Mouse (Mus musculus): ENCODE measurements around the gene Lcn4. TPM values are rescaled to one million over a fixed set of nuclear protein-coding genes. Genes with fewer than 3 reads are reported as not detected.

The Lcn4 gene
- total and polyA plus RNA-seq, 3 experiments: not detected

DNA sequence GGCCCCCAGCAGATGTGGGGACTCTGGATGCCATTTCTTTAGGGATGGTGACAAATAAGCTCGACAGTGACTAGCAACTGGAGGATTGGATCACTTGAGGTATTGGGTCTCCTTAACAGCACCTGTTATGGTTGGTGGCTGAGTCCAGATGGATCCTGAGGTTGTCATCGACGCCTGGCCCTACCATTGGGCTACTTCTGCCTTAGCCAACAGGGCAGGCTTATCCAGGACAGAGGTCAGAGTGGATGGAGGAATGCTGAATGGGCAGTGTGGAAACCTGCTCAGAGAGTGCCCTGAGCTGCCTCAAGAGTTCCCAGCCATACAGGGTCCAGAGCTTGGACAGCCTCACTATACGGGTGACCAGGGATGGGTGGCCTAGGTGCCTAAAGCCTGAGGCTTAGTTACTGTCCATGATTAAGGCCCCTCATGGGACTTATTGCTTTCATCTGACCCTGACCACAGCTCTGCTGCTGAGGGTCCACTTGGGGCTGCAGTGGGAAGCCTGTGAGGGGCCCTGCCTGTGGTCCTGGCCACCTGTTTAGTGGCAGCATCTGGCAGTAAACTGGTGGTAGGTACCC lies 37.0 kb downstream of the Lcn4 start:
- Histone ChIP-seq H3K27ac (no peak overlapping the region), H3K4me3 (no peak overlapping the region), H3K9ac (ENCODE audit: low read depth, low read length) (no peak overlapping the region), H3K79me2 (replicated peaks; ENCODE audit: control insufficient read depth, insufficient read depth, low read length) (no peaks in the 10 kb centered on the region), H3K27me3 (ENCODE audit: control insufficient read depth, insufficient read depth, low read length) (no peaks in the 10 kb centered on the region), H3K36me3 (ENCODE audit: control insufficient read depth, insufficient read depth, low read length) (peaks cover 7% of the 10 kb centered on the region), H3K4me1 (ENCODE audit: control insufficient read depth, insufficient read depth, low read length) (peaks cover 5% of the 10 kb centered on the region)
- 71% methylated on average over 4 of the region's 4 CpGs for WGBS
- TF ChIP-seq POLR2A (IDR thresholded peaks at IDR 0.05; ENCODE audit: insufficient read depth, low read depth, low read length) (0 out of 2 replicates have a peak, but pooled peaks have one; percentile 14), EP300 (IDR thresholded peaks at IDR 0.05; ENCODE audit: insufficient read depth, low read depth, low read length) (no peak), CTCF (IDR thresholded peaks at IDR 0.05) (no peak)
- intact Hi-C loops (cut with DNase I): no loop called here
- DNase-seq: no peak

DNA sequence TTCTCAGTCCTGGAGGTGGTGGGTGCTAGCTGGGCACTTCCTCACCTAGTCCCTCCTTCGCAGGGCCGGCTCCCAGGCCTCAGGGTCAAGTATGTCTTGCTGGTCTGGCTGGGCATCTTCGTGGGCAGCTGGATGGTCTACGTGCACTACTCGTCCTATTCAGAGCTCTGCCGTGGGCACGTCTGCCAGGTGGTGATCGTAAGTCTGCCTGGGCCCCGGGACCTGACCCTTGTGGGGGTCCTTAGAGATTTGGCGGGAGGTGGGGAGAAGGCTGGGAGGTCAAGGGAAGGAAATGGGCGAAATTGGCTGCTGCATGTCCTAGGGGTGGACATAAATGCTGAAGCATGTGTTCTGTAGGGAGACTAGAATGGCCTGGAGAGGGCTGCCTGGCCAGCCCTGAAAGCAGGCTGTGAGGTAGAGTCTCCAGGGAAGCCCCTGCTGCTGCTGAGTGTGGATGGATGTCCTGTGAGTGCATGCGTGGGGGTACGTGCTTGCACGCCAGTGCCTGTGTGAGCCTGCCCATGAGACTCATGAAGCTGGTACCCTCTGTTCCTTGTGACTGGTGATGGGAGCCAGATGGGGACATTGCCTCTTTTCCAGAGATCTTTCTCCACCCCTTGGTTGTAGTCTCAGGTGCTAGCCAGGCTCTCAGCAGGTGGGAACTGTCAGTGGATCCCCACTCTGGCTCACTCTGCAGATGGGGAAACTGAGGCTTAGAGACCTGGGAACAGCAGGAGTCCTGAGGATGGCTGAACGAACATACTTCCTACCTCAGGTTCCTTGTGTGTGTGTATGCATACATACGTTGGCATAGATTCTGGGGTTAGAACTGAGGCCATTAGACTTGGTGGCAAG lies 38.3 kb downstream of the Lcn4 start:
- no peaks in the 10 kb centered on the region for H3K27me3 ChIP-seq (ENCODE audit: control insufficient read depth, insufficient read depth, low read length)
- no peaks in the 10 kb centered on the region for H3K36me3 ChIP-seq (ENCODE audit: control insufficient read depth, insufficient read depth, low read length)
- H3K27ac ChIP-seq: no peak overlapping the region
- no peak overlapping the region for H3K9ac ChIP-seq (ENCODE audit: low read depth, low read length)
- no peaks in the 10 kb centered on the region for H3K79me2 ChIP-seq (replicated peaks; ENCODE audit: control insufficient read depth, insufficient read depth, low read length)
- intact Hi-C loops (cut with DNase I): no loop called here
- TF ChIP-seq CTCF (IDR thresholded peaks at IDR 0.05) (no peak), POLR2A (IDR thresholded peaks at IDR 0.05; ENCODE audit: insufficient read depth, low read depth, low read length) (no peak), EP300 (IDR thresholded peaks at IDR 0.05; ENCODE audit: insufficient read depth, low read depth, low read length) (no peak)
- no peak for DNase-seq
- peaks cover 4% of the 10 kb centered on the region for H3K4me1 ChIP-seq (ENCODE audit: control insufficient read depth, insufficient read depth, low read length)
- WGBS: 84% methylated on average over 16 of the region's 16 CpGs
- no peak overlapping the region for H3K4me3 ChIP-seq

DNA sequence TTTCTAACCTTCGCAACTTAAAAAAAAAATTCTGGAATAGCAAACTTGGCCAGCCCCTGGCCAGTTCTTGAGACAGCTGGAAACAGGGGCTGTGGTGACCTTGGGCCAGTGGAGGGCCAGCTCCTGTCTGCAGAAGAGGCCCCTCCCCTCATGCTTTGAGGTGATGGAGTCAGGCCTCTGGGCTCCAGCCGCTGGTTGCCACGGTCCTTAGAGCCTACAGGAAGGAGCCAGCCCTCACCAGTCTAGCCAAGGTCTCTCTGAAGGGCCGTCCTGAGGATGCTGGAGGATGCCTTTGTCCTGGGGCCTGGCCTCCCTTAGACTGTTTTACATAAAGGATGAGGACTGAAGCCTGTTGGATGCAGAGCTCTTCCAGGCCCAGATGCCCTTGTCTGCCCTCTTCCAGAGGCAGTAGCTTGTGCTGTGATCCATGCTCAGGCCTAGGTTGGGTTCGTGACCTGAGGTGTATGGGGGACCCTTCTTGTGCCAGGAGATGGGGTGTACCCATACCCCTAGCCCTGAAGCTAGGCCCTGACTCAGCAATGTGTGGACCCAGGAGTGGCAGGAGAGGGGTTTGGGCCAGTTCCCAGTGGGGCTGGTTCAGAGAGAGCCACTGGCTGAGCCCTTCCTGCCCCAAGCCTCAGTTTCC lies 42.2 kb downstream of the Lcn4 start:
- H3K27ac ChIP-seq: peak overlapping the region; percentile 50

GRCm38 (mm10) chr2:26627921-26628739 lies 43.0 kb downstream of the Lcn4 start, which contains the start of gene Fam69b:
TSS of gene Fam69b (plus strand) at chr2:26628457.
- no peaks in the 10 kb centered on the region for H3K36me3 ChIP-seq (ENCODE audit: control insufficient read depth, insufficient read depth, low read length)
- H3K79me2 ChIP-seq (replicated peaks; ENCODE audit: control insufficient read depth, insufficient read depth, low read length): no peaks in the 10 kb centered on the region
- peak; percentile 81 to 84 for DNase-seq
- no peaks in the 10 kb centered on the region for H3K27me3 ChIP-seq (ENCODE audit: control insufficient read depth, insufficient read depth, low read length)
- peak within 1 kb of the TSS; percentile 63 for H3K4me3 ChIP-seq
- TF ChIP-seq EP300 (IDR thresholded peaks at IDR 0.05; ENCODE audit: insufficient read depth, low read depth, low read length): no peak
- TF ChIP-seq POLR2A (IDR thresholded peaks at IDR 0.05; ENCODE audit: insufficient read depth, low read depth, low read length): peak; percentile 40; the same call in 1 of the 2 replicates
- TF ChIP-seq CTCF (IDR thresholded peaks at IDR 0.05): no peak
- peaks cover 5% of the 10 kb centered on the region; the same call in 1 of the 2 replicates for H3K4me1 ChIP-seq (ENCODE audit: control insufficient read depth, insufficient read depth, low read length)
- H3K9ac ChIP-seq (ENCODE audit: low read depth, low read length): peak within 1 kb of the TSS; percentile 86
- WGBS: 2% methylated on average over 70 of the region's 70 CpGs
- intact Hi-C loops (cut with DNase I): no loop called here
- H3K27ac ChIP-seq: peak within 1 kb of the TSS; percentile 50

More for the DNA sequence above, 42.2 kb downstream of the Lcn4 start:
- H3K9ac ChIP-seq (ENCODE audit: low read depth, low read length): peak overlapping the region; percentile 86
- intact Hi-C loops (cut with DNase I): no loop called here
- no peak for TF ChIP-seq CTCF (IDR thresholded peaks at IDR 0.05)
- DNase-seq: no peak
- peaks cover 5% of the 10 kb centered on the region; the same call in 1 of the 2 replicates for H3K4me1 ChIP-seq (ENCODE audit: control insufficient read depth, insufficient read depth, low read length)
- no peaks in the 10 kb centered on the region for H3K27me3 ChIP-seq (ENCODE audit: control insufficient read depth, insufficient read depth, low read length)
- WGBS: 34% methylated on average over 5 of the region's 5 CpGs
- H3K4me3 ChIP-seq: peak overlapping the region; percentile 63
- H3K79me2 ChIP-seq (replicated peaks; ENCODE audit: control insufficient read depth, insufficient read depth, low read length): no peaks in the 10 kb centered on the region
- no peaks in the 10 kb centered on the region for H3K36me3 ChIP-seq (ENCODE audit: control insufficient read depth, insufficient read depth, low read length)

DNA sequence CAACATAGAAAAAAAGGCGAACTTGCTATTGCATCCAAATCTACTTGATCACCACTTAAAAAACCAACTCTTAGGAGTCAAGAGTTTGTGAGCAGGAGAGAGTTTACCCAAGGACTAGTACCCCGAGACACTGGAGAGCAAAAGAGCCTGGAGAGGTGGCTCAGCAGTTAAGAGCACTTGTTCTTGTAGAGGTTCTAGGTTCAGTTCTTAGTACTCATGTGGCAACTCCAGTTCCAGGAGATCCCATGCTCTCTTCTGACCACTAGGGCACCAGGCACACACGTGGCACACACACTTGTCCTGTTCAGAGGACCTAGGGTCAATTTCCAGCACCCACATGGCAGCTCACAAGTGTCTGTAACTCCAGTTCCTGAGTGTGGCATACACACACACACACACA lies 45.0 kb downstream of the Lcn4 start:
- TF ChIP-seq EP300 (IDR thresholded peaks at IDR 0.05; ENCODE audit: insufficient read depth, low read depth, low read length) (no peak), CTCF (IDR thresholded peaks at IDR 0.05) (no peak), POLR2A (IDR thresholded peaks at IDR 0.05; ENCODE audit: insufficient read depth, low read depth, low read length) (no peak)
- Histone ChIP-seq H3K79me2 (replicated peaks; ENCODE audit: control insufficient read depth, insufficient read depth, low read length) (no peaks in the 10 kb centered on the region), H3K9ac (ENCODE audit: low read depth, low read length) (no peak overlapping the region), H3K36me3 (ENCODE audit: control insufficient read depth, insufficient read depth, low read length) (no peaks in the 10 kb centered on the region), H3K27ac (no peak overlapping the region), H3K4me3 (no peak overlapping the region), H3K4me1 (ENCODE audit: control insufficient read depth, insufficient read depth, low read length) (peaks cover 5% of the 10 kb centered on the region; the same call in 1 of the 2 replicates), H3K27me3 (ENCODE audit: control insufficient read depth, insufficient read depth, low read length) (no peaks in the 10 kb centered on the region)
- intact Hi-C loops (cut with DNase I): no loop called here
- no peak for DNase-seq
- 67% methylated on average over 3 of the region's 3 CpGs for WGBS

All from heart, adult 2 months (tissue).